Mouse (Mus musculus): Measurements from ENCODE around the gene Tfdp1. TPM values are rescaled to one million over a fixed set of nuclear protein-coding genes. Genes with fewer than 3 reads are reported as not detected.

Tfdp1 gene
- polyA plus RNA-seq (2015; fragmentation: Nextera tagmentation; extraction: Ambion mirVana): 99.5 and 103 TPM in 2 replicates

DNA sequence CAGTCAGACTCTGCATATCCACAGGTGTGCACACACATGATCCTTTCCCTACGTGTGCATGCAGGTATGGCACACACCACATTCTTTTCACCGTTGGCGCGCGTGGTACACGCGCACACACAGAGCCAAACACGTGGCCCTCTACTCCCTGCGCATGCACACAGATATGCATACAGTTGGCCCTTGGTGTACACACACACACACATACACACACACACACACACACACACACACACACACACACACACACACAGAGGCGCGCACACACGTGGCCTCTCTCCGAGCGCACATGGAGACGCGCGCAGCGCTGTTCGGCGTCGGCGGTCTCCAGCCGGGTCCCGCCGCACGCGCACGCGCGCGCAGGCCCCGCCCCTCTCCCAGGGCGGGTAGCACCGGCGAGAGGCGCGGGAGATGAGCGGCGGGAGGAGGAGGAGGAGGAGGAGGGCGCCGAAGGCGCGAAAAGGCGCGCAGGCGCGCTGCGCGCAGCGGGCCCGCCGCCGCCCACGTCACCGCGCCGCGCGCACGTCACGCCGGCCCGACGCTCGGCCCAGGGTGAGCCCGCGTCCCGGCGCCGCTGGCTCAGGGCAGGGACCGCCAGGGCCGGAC, at the start of gene Tfdp1:
Gene Tfdp1, plus strand, starts transcription at position 497 of the 606 bp plus-strand sequence.
- no peaks in the 10 kb centered on the region for H3K9me3 ChIP-seq
- WGBS: under 1% methylated on average over 40 of the region's 72 CpGs

DNA sequence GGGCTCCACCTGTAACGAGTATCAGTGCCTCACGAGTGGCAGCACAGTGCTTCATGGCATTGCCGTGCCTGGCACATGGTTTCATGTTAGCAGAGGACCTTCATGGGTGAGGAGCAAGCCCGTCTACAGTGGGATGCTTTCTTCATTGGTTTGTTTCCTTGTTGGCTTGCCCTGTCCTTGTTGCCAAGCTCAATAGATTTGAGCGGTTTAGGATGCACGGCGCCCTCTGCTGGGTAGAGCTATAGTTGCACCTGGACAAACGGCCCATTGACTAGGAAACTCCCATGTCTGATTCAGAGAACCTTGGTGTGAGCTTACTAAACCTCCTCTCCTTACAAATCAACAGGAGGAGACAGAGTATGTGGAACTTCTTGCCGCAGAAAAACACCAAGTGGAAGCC, 46.2 kb upstream of the Tfdp1 start:
- no peak overlapping the region for H3K27ac ChIP-seq
- H3K4me2 ChIP-seq: no peak overlapping the region
- ATAC-seq (ENCODE audit: low FRiP score): no peak
- H3K9ac ChIP-seq: no peak overlapping the region
- H3K36me3 ChIP-seq: peaks cover 56% of the 10 kb centered on the region
- H3K4me1 ChIP-seq (replicated peaks): peaks cover 23% of the 10 kb centered on the region
- 30% methylated on average over 9 of the region's 9 CpGs for WGBS
- H3K4me3 ChIP-seq: no peak overlapping the region
- no peaks in the 10 kb centered on the region for H3K27me3 ChIP-seq
- no peaks in the 10 kb centered on the region for H3K9me3 ChIP-seq

More for the DNA sequence above, at the start of gene Tfdp1:
- Histone ChIP-seq H3K9ac (peak within 1 kb of the TSS; percentile 94), H3K4me1 (replicated peaks) (peaks cover 29% of the 10 kb centered on the region), H3K4me2 (peak within 1 kb of the TSS; percentile 91), H3K27ac (peak within 1 kb of the TSS; percentile 83), H3K36me3 (peaks cover 26% of the 10 kb centered on the region), H3K27me3 (no peaks in the 10 kb centered on the region), H3K4me3 (peak within 1 kb of the TSS; percentile 92)
- peak; percentile 95 for ATAC-seq (ENCODE audit: low FRiP score)

DNA sequence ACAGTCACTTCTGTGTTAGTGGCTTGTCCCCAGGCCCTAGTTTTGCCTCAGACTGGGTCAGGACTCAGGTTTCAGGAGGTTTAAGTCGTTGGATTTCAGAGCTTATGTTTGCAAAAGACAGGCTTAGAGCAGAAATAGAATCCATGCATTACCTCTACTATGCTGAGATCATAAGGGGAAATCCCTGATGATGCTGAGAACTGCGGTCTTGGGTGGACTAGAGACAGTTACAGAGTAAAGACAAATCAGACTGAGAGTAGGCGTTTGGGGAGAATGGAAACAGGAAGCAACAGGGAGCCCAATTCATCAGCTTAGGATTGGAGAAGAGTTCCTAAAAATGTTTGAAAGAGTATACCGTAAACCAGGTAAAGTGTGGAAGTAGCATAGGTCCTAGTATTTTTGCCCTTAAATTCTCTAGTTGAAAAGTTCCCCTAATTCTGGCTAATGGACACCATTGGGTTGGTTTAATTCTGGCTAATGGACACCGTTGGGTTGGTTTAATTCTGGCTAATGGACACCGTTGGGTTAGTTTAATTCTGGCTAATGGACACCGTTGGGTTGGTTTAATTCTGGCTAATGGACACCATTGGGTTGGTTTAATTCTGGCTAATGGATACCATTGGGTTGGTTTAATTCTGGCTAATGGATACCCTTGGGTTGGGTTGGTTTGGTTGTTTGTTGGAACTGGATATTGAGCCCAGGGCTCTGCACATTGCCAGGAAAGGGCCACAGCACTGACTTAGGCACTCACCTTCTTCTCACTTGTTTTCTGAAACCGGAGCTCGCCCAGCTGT, 44.7 kb upstream of the Tfdp1 start:
- 95% methylated on average over 9 of the region's 9 CpGs for WGBS
- Histone ChIP-seq H3K27ac (no peak overlapping the region), H3K4me2 (no peak overlapping the region), H3K9ac (no peak overlapping the region), H3K9me3 (no peaks in the 10 kb centered on the region), H3K4me1 (replicated peaks) (peaks cover 19% of the 10 kb centered on the region), H3K36me3 (peaks cover 68% of the 10 kb centered on the region), H3K4me3 (no peak overlapping the region), H3K27me3 (no peaks in the 10 kb centered on the region)
- ATAC-seq (ENCODE audit: low FRiP score): no peak

GRCm38 (mm10) chr8:13299571-13299970, 39.0 kb upstream of the Tfdp1 start:
- no peak for ATAC-seq (ENCODE audit: low FRiP score)
- Histone ChIP-seq H3K4me1 (replicated peaks) (no peaks in the 10 kb centered on the region), H3K27me3 (no peaks in the 10 kb centered on the region), H3K9me3 (no peaks in the 10 kb centered on the region), H3K4me2 (no peak overlapping the region), H3K36me3 (peaks cover 94% of the 10 kb centered on the region), H3K27ac (no peak overlapping the region), H3K4me3 (no peak overlapping the region), H3K9ac (no peak overlapping the region)
- 96% methylated on average over 8 of the region's 8 CpGs for WGBS

- peaks cover 94% of the 10 kb centered on the region for H3K36me3 ChIP-seq
- H3K4me3 ChIP-seq: no peak overlapping the region
- peaks cover 4% of the 10 kb centered on the region; the same call in 1 of the 2 replicates for H3K9me3 ChIP-seq
- no peaks in the 10 kb centered on the region for H3K27me3 ChIP-seq
- 95% methylated on average over 7 of the region's 7 CpGs for WGBS
- no peaks in the 10 kb centered on the region for H3K4me1 ChIP-seq (replicated peaks)
- no peak overlapping the region for H3K9ac ChIP-seq
- H3K4me2 ChIP-seq: no peak overlapping the region
- ATAC-seq (ENCODE audit: low FRiP score): no peak
- no peak overlapping the region for H3K27ac ChIP-seq
These were observed 37.5 kb upstream of the Tfdp1 start for GRCm38 (mm10) chr8:13301036-13301435.

DNA sequence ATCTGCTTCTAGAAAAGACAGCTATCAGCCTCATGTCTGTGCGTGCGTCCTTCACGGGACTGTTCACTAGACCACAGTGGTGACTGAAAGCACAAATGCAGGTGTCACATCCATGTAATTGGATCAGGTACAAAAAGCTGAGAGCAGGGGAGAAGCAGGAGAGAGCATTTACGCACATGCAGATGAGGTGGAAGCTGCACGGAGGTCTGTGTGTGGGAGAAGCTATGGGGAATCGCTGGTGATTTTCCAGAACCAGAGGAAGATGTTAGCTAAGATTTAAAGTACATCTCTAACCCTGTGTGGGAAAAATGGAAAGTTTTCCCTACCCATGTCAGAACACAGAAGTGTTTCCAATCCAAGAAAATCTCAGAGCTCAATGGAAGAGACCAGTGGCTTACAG, 33.1 kb upstream of the Tfdp1 start:
- no peaks in the 10 kb centered on the region for H3K27me3 ChIP-seq
- ATAC-seq (ENCODE audit: low FRiP score): no peak
- no peaks in the 10 kb centered on the region for H3K4me1 ChIP-seq (replicated peaks)
- H3K9ac ChIP-seq: no peak overlapping the region
- peaks cover 92% of the 10 kb centered on the region for H3K36me3 ChIP-seq
- peaks cover 5% of the 10 kb centered on the region; the same call in 1 of the 2 replicates for H3K9me3 ChIP-seq
- H3K4me3 ChIP-seq: no peak overlapping the region
- no peak overlapping the region for H3K27ac ChIP-seq
- no peak overlapping the region for H3K4me2 ChIP-seq
- WGBS: 93% methylated on average over 6 of the region's 6 CpGs

GRCm38 (mm10) chr8:13305884-13306283, 32.7 kb upstream of the Tfdp1 start:
- Histone ChIP-seq H3K4me3 (no peak overlapping the region), H3K4me1 (replicated peaks) (no peaks in the 10 kb centered on the region), H3K27me3 (no peaks in the 10 kb centered on the region), H3K9me3 (peaks cover 5% of the 10 kb centered on the region; the same call in 1 of the 2 replicates), H3K4me2 (no peak overlapping the region), H3K27ac (no peak overlapping the region), H3K9ac (no peak overlapping the region), H3K36me3 (peaks cover 92% of the 10 kb centered on the region)
- WGBS: 98% methylated on average over 4 of the region's 4 CpGs
- no peak for ATAC-seq (ENCODE audit: low FRiP score)

DNA sequence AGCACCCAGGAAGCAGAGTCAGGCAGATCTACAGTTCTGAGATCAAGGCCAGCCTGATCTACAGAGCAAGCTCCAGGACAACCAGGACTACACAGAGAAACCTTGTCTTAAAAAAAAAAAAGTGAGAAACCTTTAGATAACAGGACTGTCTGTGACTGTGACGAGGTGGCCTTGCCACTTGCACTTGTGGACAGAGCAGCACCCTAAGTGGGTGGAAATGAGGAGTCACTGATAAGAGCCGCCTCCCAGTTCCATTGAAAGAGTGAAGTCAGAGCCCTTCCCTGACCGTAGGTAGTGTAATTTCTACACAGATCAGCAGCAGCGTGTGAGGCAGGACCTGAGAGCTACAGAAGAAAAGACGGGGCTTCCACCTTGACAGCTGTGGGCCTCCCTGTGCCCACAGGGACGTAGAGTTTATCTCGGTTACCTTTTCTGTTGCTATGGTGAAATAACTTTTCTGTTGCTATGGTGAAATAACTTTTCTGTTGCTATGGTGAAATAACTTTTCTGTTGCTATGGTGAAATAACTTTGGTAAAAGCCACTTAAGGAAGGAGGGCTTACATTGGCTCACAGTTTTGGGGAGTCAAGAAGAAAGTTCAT, 32.1 kb upstream of the Tfdp1 start:
- Histone ChIP-seq H3K36me3 (peaks cover 92% of the 10 kb centered on the region), H3K4me3 (no peak overlapping the region), H3K9ac (no peak overlapping the region), H3K4me2 (no peak overlapping the region), H3K4me1 (replicated peaks) (no peaks in the 10 kb centered on the region), H3K9me3 (peaks cover 5% of the 10 kb centered on the region; the same call in 1 of the 2 replicates), H3K27ac (no peak overlapping the region), H3K27me3 (no peaks in the 10 kb centered on the region)
- 82% methylated on average over 7 of the region's 7 CpGs for WGBS
- no peak for ATAC-seq (ENCODE audit: low FRiP score)

DNA sequence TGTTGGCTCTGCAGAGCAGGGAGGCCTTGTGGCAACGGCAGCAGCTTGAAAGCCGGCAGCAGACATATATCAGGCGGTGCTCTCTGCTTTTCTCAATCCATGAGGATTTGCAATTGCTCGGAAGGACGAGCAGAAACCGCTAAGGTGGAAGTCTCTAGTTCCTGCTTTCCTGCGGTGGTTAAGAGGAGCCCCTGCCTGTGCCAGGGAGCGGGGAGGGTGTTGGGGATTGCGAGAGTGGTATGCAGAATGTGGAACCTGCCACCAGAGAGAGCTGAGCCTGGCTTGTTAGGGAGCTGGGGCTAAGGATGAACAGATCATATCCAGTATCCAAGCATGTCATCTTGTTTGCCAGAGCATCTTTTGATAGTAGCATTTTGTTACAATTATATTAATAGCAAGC, 31.6 kb upstream of the Tfdp1 start:
- Histone ChIP-seq H3K27ac (no peak overlapping the region), H3K27me3 (no peaks in the 10 kb centered on the region), H3K9me3 (peaks cover 5% of the 10 kb centered on the region; the same call in 1 of the 2 replicates), H3K36me3 (peaks cover 87% of the 10 kb centered on the region), H3K4me1 (replicated peaks) (no peaks in the 10 kb centered on the region), H3K4me3 (no peak overlapping the region), H3K9ac (no peak overlapping the region), H3K4me2 (no peak overlapping the region)
- ATAC-seq (ENCODE audit: low FRiP score): no peak
- WGBS: 84% methylated on average over 9 of the region's 9 CpGs

DNA sequence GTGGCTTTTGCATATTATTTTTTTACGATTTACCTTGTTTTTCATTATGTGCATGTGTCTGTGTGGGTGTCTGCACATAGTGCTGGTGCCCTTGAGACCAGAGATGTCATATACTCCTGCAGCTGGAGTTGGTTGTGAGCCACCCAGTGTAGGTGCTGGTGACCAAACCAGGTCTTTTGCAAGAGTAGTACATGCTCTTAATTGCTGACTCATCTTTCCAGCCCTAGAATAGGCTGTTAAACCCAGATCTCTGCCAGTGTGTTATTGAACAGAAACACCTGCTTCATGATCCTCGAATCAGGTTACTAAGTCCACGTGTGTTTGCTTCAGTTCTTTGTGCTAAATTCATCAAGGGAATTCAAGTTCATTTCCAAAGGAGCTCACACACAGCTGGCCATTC, 23.6 kb upstream of the Tfdp1 start:
- WGBS: 90% methylated on average over 3 of the region's 3 CpGs
- Histone ChIP-seq H3K9ac (no peak overlapping the region), H3K36me3 (peaks cover 88% of the 10 kb centered on the region), H3K9me3 (no peaks in the 10 kb centered on the region), H3K27me3 (no peaks in the 10 kb centered on the region), H3K4me3 (no peak overlapping the region), H3K4me2 (no peak overlapping the region), H3K4me1 (replicated peaks) (no peaks in the 10 kb centered on the region), H3K27ac (no peak overlapping the region)
- no peak for ATAC-seq (ENCODE audit: low FRiP score)

GRCm38 (mm10) chr8:13316671-13317070, 21.9 kb upstream of the Tfdp1 start:
- Histone ChIP-seq H3K36me3 (peaks cover 85% of the 10 kb centered on the region), H3K4me2 (no peak overlapping the region), H3K4me1 (replicated peaks) (no peaks in the 10 kb centered on the region), H3K4me3 (no peak overlapping the region), H3K9ac (no peak overlapping the region), H3K27ac (no peak overlapping the region), H3K27me3 (no peaks in the 10 kb centered on the region), H3K9me3 (no peaks in the 10 kb centered on the region)
- no peak for ATAC-seq (ENCODE audit: low FRiP score)
- WGBS: 94% methylated on average over 10 of the region's 10 CpGs

- no peak overlapping the region for H3K4me2 ChIP-seq
- H3K4me1 ChIP-seq (replicated peaks): peaks cover 9% of the 10 kb centered on the region
- WGBS: 40% methylated on average over 5 of the region's 5 CpGs
These were observed 12.0 kb upstream of the Tfdp1 start for GRCm38 (mm10) chr8:13326598-13326997.

More at GRCm38 (mm10) chr8:13326598-13326997, 12.0 kb upstream of the Tfdp1 start:
- Histone ChIP-seq H3K27me3 (no peaks in the 10 kb centered on the region), H3K27ac (no peak overlapping the region), H3K36me3 (peaks cover 15% of the 10 kb centered on the region), H3K9me3 (no peaks in the 10 kb centered on the region), H3K9ac (no peak overlapping the region), H3K4me3 (no peak overlapping the region)
- no peak for ATAC-seq (ENCODE audit: low FRiP score)

All from hindbrain, embryonic 13.5 days (tissue).